Mouse (Mus musculus): ENCODE measurements around the gene Kcnh4.

- TF ChIP-seq CHD2 (IDR thresholded peaks at IDR 0.05; ENCODE audit: low read depth, low read length) (no peak), MAFK (IDR thresholded peaks at IDR 0.05; ENCODE audit: insufficient read depth, low read depth, low read length) (no peak), HCFC1 (IDR thresholded peaks at IDR 0.05; ENCODE audit: borderline replicate concordance, insufficient read depth, low read length) (no peak), ZNF384 (IDR thresholded peaks at IDR 0.05; ENCODE audit: low read depth, low read length) (no peak)
Measured at GRCm38 (mm10) chr11:100735954-100736745, 23.6 kb downstream of the Kcnh4 start.

Measured in ES-E14 (cell line).